1 mouse cellular context compared by ENCODE assay signal in genomic region chr6:145904616-145905015, GRCm38 (mm10).
TF ChIP-seq lines count a peak whose summit lies in the region.

No protein-coding gene starts in this region.

TF ChIP-seq in CH12.LX, 34 proteins besides CTCF, POLR2A, EP300 and RAD21:
- TF ChIP-seq JUND (conservative IDR thresholded peaks at IDR 0.05; ENCODE audit: low read depth, low read length) (no peak), SIN3A (IDR thresholded peaks at IDR 0.05; ENCODE audit: low read length) (no peak), TBP (conservative IDR thresholded peaks at IDR 0.05; ENCODE audit: low read depth, low read length) (no peak), ZKSCAN1 (IDR thresholded peaks at IDR 0.05; ENCODE audit: borderline replicate concordance, low read depth, low read length) (no peak), MAZ (IDR thresholded peaks at IDR 0.05; ENCODE audit: low read depth, low read length) (no peak), MYC (IDR thresholded peaks at IDR 0.05; ENCODE audit: low read depth, low read length) (no peak), USF2 (conservative IDR thresholded peaks at IDR 0.05; ENCODE audit: low read depth, low read length) (no peak), USF1 (IDR thresholded peaks at IDR 0.05; ENCODE audit: low read depth, low read length) (no peak), MAX (IDR thresholded peaks at IDR 0.05; ENCODE audit: low read length) (no peak)
TF ChIP-seq in CH12.LX: peak in this region for 0.
